In the genomic region with DNA sequence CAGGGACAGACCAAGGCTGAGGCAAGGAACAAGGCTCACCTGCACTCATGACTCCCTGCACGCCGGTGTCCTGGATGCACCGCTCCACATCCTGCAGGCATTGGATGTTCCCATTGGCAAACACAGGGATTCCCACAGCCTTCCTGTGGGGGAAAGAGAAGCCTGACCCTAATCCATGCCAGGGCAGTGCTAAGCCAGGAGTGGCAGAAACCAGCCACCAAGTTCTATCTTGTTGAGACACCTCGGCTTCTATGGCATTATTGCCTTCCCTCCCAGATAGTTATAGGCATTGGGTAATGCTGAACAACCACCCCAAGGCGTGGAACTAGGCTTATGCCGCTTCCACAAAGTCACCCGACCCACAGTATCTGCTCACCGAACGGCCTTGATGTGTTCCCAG, we compare ENCODE assay signal across 16 mouse cellular contexts.
"Had no signal": no experiment of that assay in that cellular context is flagged by ENCODE, and none has a peak within 500 bp of the region (broad histone marks: within the 10 kb centered on the region; RNA-seq: fewer than 3 reads in every experiment).

No protein-coding gene starts in this region.

- H3K27ac ChIP-seq: neural tube, embryonic 12.5 days; neural tube, embryonic 13.5 days; neural tube, embryonic 15.5 days; stomach, embryonic 15.5 days; stomach, postnatal 0 days had no signal

- H3K9ac ChIP-seq: neural tube, embryonic 12.5 days; neural tube, embryonic 13.5 days; neural tube, embryonic 15.5 days; stomach, embryonic 15.5 days had no signal

- DNase-seq: retina, postnatal 1 day; right cerebral cortex, adult 18-20 months; right cerebral cortex, postnatal 14 days; right cerebral cortex, postnatal 25 days; right cerebral cortex, postnatal 4 days; spleen, adult 18-20 months; thymus, adult 18-20 months; thymus, adult 2 months; thymus, postnatal 25 days; thymus, postnatal 36 days; thymus, postnatal 4 days had no signal

- H3K9me3 ChIP-seq: neural tube, embryonic 12.5 days; neural tube, embryonic 13.5 days; neural tube, embryonic 15.5 days; stomach, embryonic 15.5 days had no signal

- H3K4me3 ChIP-seq: neural tube, embryonic 12.5 days; neural tube, embryonic 13.5 days; neural tube, embryonic 15.5 days; stomach, embryonic 15.5 days had no signal
